Mouse (Mus musculus): ENCODE results near the gene Pcp4. TPM values are rescaled to one million over a fixed set of nuclear protein-coding genes. Genes with fewer than 3 reads are reported as not detected.

The Pcp4 gene
- total and polyA plus RNA-seq, 3 experiments: 2.4 to 3.3 TPM; not detected in 1

DNA sequence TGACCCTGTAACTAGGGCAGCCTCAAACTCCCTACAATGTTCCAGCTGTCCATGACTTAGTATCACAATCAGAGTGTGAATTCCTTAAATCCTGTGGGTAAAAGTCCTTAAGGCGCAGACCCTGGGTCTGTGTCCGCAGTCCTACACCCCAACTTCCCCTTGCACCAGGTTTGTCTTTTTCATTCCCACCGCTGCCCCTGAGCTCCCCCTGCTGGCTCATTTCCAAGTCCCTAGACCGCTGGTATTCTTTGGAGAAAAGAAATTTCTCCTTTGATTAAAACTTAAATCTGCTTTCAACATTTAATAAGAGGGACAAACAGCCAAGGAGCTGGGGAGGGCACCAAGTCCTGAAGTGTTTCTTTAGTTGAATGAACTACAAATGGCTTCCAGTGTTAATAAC lies 2.2 kb downstream of the Pcp4 start (continued):
- TF ChIP-seq MYC (IDR thresholded peaks at IDR 0.05; ENCODE audit: low read depth, low read length): no peak
- no peak for TF ChIP-seq MAFK (IDR thresholded peaks at IDR 0.05; ENCODE audit: insufficient replicate concordance, low read length)
- TF ChIP-seq ZNF384 (IDR thresholded peaks at IDR 0.05; ENCODE audit: low read depth, low read length): no peak
- no peak for TF ChIP-seq ETS1 (conservative IDR thresholded peaks at IDR 0.05; ENCODE audit: low read depth, low read length)
- no peak for TF ChIP-seq JUND (conservative IDR thresholded peaks at IDR 0.05; ENCODE audit: low read depth, low read length)
- no peak for TF ChIP-seq NRF1 (IDR thresholded peaks at IDR 0.05; ENCODE audit: low read depth, low read length)
- no peak for TF ChIP-seq SIN3A (IDR thresholded peaks at IDR 0.05; ENCODE audit: low read length)
- peak; percentile 98 for TF ChIP-seq SMC3 (IDR thresholded peaks at IDR 0.05; ENCODE audit: low read depth, low read length)

DNA sequence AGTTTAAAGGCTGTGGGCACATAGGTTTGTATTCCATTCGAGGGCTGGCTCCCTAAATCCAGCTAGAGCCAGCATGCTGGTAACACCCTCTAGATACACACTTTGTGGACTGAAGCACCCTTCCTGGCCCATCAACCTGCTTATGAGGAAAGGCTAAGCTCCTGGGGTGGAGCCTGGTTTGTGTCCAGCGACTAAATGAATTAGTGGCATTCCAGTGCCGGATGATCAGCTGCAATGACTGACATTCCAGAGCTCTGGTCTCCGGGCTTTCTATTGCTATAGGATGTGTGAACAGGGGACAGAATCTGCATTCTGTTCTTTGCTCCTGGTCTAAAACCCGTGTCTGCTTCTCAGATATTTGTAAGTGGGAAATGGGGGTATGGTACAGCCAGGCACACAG lies 5.0 kb downstream of the Pcp4 start:
- no peaks in the 10 kb centered on the region for H3K27me3 ChIP-seq (replicated peaks)
- dilution Hi-C loops (cut with MboI; ENCODE audit: extremely low pct_ligation_motif_present, extremely low pct_unique_long_range_greater_than_20kb, low sequenced_read_pairs) (no loop called here), in situ Hi-C loops (cut with MboI; ENCODE audit: low pct_ligation_motif_present, low pct_unique_long_range_greater_than_20kb, low sequenced_read_pairs) (loop anchor here (10.0 to 25.0 kb wide), 2 partner anchors 142 to 235 kb away; partner anchors contain the start of gene B3galt5)
- no peak overlapping the region for H3K9ac ChIP-seq (ENCODE audit: insufficient read depth, low read depth)
- DNase-seq (ENCODE audit: extremely low read depth): no peak
- no peaks in the 10 kb centered on the region for H3K9me3 ChIP-seq (replicated peaks; ENCODE audit: low read length)
- H3K4me2 ChIP-seq (ENCODE audit: insufficient read depth, low read depth, poor library complexity, severe bottlenecking): no peak overlapping the region
- no peak overlapping the region for H3K27ac ChIP-seq (ENCODE audit: insufficient read depth, low read depth)
- no peaks in the 10 kb centered on the region for H3K79me2 ChIP-seq (replicated peaks; ENCODE audit: control insufficient read depth, extremely low read depth, insufficient read depth, poor library complexity, severe bottlenecking)
- H3K4me3 ChIP-seq (replicated peaks in 1 of 3; ENCODE audit: low read depth in 2 of 3, low read length in 2 of 3, poor library complexity in 1 of 3): no peak overlapping the region
- H3K4me1 ChIP-seq (ENCODE audit: control insufficient read depth in 1 of 2, insufficient read depth in 2 of 2): peaks cover 0 to 3% of the 10 kb centered on the region in 2 experiments; a peak in 3 of 4 replicates
- H3K36me3 ChIP-seq (replicated peaks in 1 of 2; ENCODE audit: control insufficient read depth in 1 of 2, insufficient read depth in 1 of 2, low read length in 1 of 2): no peaks in the 10 kb centered on the region
- TF ChIP-seq POLR2A (IDR thresholded peaks at IDR 0.05; ENCODE audit: low read depth, low read length): no peak
- TF ChIP-seq NELFE (IDR thresholded peaks at IDR 0.05; ENCODE audit: low read depth, low read length): no peak
- TF ChIP-seq JUND (conservative IDR thresholded peaks at IDR 0.05; ENCODE audit: low read depth, low read length): no peak
- no peak for TF ChIP-seq KAT2A (IDR thresholded peaks at IDR 0.05; ENCODE audit: insufficient replicate concordance, low read length)
- no peak for TF ChIP-seq ZC3H11A (IDR thresholded peaks at IDR 0.05; ENCODE audit: low read depth, low read length)
- TF ChIP-seq POLR2AphosphoS2 (IDR thresholded peaks at IDR 0.05; ENCODE audit: low read depth, low read length): no peak
- no peak for TF ChIP-seq EP300 (IDR thresholded peaks at IDR 0.05; ENCODE audit: low read length)
- no peak for TF ChIP-seq CHD1 (IDR thresholded peaks at IDR 0.05; ENCODE audit: low read depth, low read length)
- TF ChIP-seq ZNF384 (IDR thresholded peaks at IDR 0.05; ENCODE audit: low read depth, low read length): no peak
- no peak for TF ChIP-seq SMC3 (IDR thresholded peaks at IDR 0.05; ENCODE audit: low read depth, low read length)
- TF ChIP-seq ZKSCAN1 (IDR thresholded peaks at IDR 0.05; ENCODE audit: borderline replicate concordance, low read depth, low read length): no peak
- no peak for TF ChIP-seq ETS1 (conservative IDR thresholded peaks at IDR 0.05; ENCODE audit: low read depth, low read length)
- no peak for TF ChIP-seq MXI1 (IDR thresholded peaks at IDR 0.05; ENCODE audit: low read depth, low read length)
- TF ChIP-seq CHD2 (IDR thresholded peaks at IDR 0.05; ENCODE audit: low read length): no peak
- TF ChIP-seq IRF4 (IDR thresholded peaks at IDR 0.05; ENCODE audit: low read depth, low read length): no peak

DNA sequence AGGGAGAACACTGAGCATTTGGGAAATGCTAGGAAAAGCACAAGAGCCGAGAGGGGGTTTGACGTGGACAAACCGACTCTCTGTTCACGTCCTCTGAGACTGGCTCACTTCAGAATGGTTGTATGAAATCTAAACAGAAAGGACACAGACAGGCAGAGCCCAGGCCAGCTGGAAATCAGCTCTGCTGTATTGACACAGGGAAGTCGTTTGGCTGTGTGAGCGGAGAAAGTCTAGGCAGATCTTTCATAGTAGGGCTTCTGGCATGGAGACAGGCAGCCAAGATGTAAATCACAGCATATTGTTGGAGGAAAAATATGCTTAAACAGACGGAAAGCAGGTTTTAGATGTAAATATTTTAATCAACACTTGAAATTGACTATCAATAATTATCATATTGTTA lies 5.4 kb downstream of the Pcp4 start:
- dilution Hi-C loops (cut with MboI; ENCODE audit: extremely low pct_ligation_motif_present, extremely low pct_unique_long_range_greater_than_20kb, low sequenced_read_pairs): no loop called here
- Histone ChIP-seq H3K79me2 (replicated peaks; ENCODE audit: control insufficient read depth, extremely low read depth, insufficient read depth, poor library complexity, severe bottlenecking) (no peaks in the 10 kb centered on the region), H3K9ac (ENCODE audit: insufficient read depth, low read depth) (no peak overlapping the region), H3K27ac (ENCODE audit: insufficient read depth, low read depth) (no peak overlapping the region), H3K9me3 (replicated peaks; ENCODE audit: low read length) (no peaks in the 10 kb centered on the region), H3K27me3 (replicated peaks) (no peaks in the 10 kb centered on the region), H3K36me3 (replicated peaks in 1 of 2; ENCODE audit: control insufficient read depth in 1 of 2, insufficient read depth in 1 of 2, low read length in 1 of 2) (no peaks in the 10 kb centered on the region), H3K4me1 (ENCODE audit: control insufficient read depth in 1 of 2, insufficient read depth in 2 of 2) (no peaks in the 10 kb centered on the region), H3K4me2 (ENCODE audit: insufficient read depth, low read depth, poor library complexity, severe bottlenecking) (no peak overlapping the region), H3K4me3 (replicated peaks in 1 of 3; ENCODE audit: low read depth in 2 of 3, low read length in 2 of 3, poor library complexity in 1 of 3) (no peak overlapping the region)
- in situ Hi-C loops (cut with MboI; ENCODE audit: low pct_ligation_motif_present, low pct_unique_long_range_greater_than_20kb, low sequenced_read_pairs): loop anchor here (10.0 to 25.0 kb wide), 2 partner anchors 142 to 236 kb away; partner anchors contain the start of gene B3galt5
- DNase-seq (ENCODE audit: extremely low read depth): no peak
- TF ChIP-seq MAZ (IDR thresholded peaks at IDR 0.05; ENCODE audit: low read depth, low read length): no peak
